In the genomic region with DNA sequence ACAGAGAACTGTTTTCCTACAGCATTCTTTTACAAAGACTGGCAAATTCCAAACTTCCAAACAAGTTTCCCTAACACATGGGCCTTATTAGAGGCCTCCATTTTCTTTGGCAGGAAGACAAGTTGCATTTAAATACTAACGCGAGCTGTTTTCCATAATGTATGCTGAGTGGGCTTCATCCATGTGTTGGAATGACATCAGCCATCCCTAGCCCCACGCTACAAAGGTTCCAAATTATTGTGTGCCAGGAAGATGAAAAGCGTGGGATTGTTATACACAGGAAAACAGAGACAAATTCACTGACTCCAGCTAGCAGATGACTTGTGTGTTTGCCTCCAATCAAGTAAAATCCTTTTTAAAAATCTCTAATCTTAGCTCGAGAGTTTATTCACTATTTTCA, we compare ENCODE assay signal across 27 mouse cellular contexts.
DNase-seq lines count a peak whose midpoint lies in the region; ATAC-seq and TF ChIP-seq lines count a peak whose summit lies in the region.
"Had no signal": no experiment of that assay in that cellular context is flagged by ENCODE, and none has a peak within 500 bp of the region (broad histone marks: within the 10 kb centered on the region; RNA-seq: fewer than 3 reads in every experiment).

No protein-coding gene starts in this region.

- H3K9ac ChIP-seq in forebrain, embryonic 15.5 days (replicated peaks) = no peak overlapping the region
- H3K9ac ChIP-seq in midbrain, embryonic 11.5 days (ENCODE audit: low read length) = no peak overlapping the region
- no peak overlapping the region for H3K9ac ChIP-seq in midbrain, embryonic 15.5 days
- no peak overlapping the region for H3K9ac ChIP-seq in forebrain, embryonic 16.5 days (replicated peaks; ENCODE audit: low read depth, low read length)
- no peak overlapping the region for H3K9ac ChIP-seq in lung, postnatal 0 days (replicated peaks; ENCODE audit: low read depth)
- H3K9ac ChIP-seq: hindbrain, embryonic 14.5 days; liver, postnatal 0 days; midbrain, embryonic 13.5 days; neural tube, embryonic 12.5 days had no signal

- no peak for DNase-seq in forebrain, embryonic 10.5 days (ENCODE audit: extremely low spot score, low spot score)
- DNase-seq in midbrain, embryonic 11.5 days (ENCODE audit: low spot score, missing footprints) = peak; percentile 64
- no peak for DNase-seq in thymus, postnatal 10 days (ENCODE audit: low spot score in 2 of 2)
- no peak for DNase-seq in lung, postnatal 0 days (ENCODE audit: low spot score)
- DNase-seq: adrenal gland, adult 8-10 months; cerebellum, adult 9-10 months; gastrocnemius, postnatal 10 days; heart, postnatal 4 days; kidney, adult 2 months; liver, postnatal 0 days; lung, postnatal 10 days; thymus, postnatal 25 days had no signal

- no peak overlapping the region for H3K27ac ChIP-seq in forebrain, embryonic 15.5 days (replicated peaks)
- no peak overlapping the region for H3K27ac ChIP-seq in forebrain, embryonic 10.5 days
- H3K27ac ChIP-seq in midbrain, embryonic 11.5 days (ENCODE audit: low read depth, low read length) = no peak overlapping the region
- H3K27ac ChIP-seq in midbrain, embryonic 15.5 days = no peak overlapping the region
- no peak overlapping the region for H3K27ac ChIP-seq in forebrain, embryonic 16.5 days (ENCODE audit: low read length)
- no peak overlapping the region for H3K27ac ChIP-seq in lung, postnatal 0 days (ENCODE audit: low read length)
- H3K27ac ChIP-seq: heart, embryonic 10.5 days; hindbrain, embryonic 14.5 days; kidney, postnatal 0 days; left cerebral cortex, adult 2 months; midbrain, embryonic 13.5 days; neural tube, embryonic 12.5 days had no signal

- no peak overlapping the region for H3K4me2 ChIP-seq in forebrain, embryonic 15.5 days (replicated peaks)
- H3K4me2 ChIP-seq in midbrain, embryonic 11.5 days = no peak overlapping the region
- no peak overlapping the region for H3K4me2 ChIP-seq in midbrain, embryonic 15.5 days
- H3K4me2 ChIP-seq in forebrain, embryonic 16.5 days (ENCODE audit: low read length) = no peak overlapping the region
- H3K4me2 ChIP-seq in lung, postnatal 0 days (replicated peaks; ENCODE audit: low read depth, low read length) = no peak overlapping the region
- H3K4me2 ChIP-seq: hindbrain, embryonic 14.5 days; liver, embryonic 11.5 days; midbrain, embryonic 13.5 days; neural tube, embryonic 12.5 days had no signal

- TF ChIP-seq CTCF in lung, postnatal 0 days (IDR thresholded peaks at IDR 0.05) = no peak

- TF ChIP-seq EP300 in lung, postnatal 0 days (IDR thresholded peaks at IDR 0.05) = no peak

- H3K4me1 ChIP-seq in forebrain, embryonic 15.5 days = peaks cover 12% of the 10 kb centered on the region; the same call in 1 of the 2 replicates
- H3K4me1 ChIP-seq in forebrain, embryonic 10.5 days = peaks cover 8% of the 10 kb centered on the region; the same call in 1 of the 2 replicates
- no peaks in the 10 kb centered on the region for H3K4me1 ChIP-seq in midbrain, embryonic 11.5 days (ENCODE audit: control insufficient read depth, insufficient read depth, low read length)
- no peaks in the 10 kb centered on the region for H3K4me1 ChIP-seq in midbrain, embryonic 15.5 days
- peaks cover 5% of the 10 kb centered on the region for H3K4me1 ChIP-seq in forebrain, embryonic 16.5 days (replicated peaks; ENCODE audit: control insufficient read depth, insufficient read depth, low read length)
- no peaks in the 10 kb centered on the region for H3K4me1 ChIP-seq in lung, postnatal 0 days (ENCODE audit: insufficient read depth, low read depth, low read length)
- H3K4me1 ChIP-seq: heart, embryonic 10.5 days; neural tube, embryonic 12.5 days had no signal

- H3K27me3 ChIP-seq in forebrain, embryonic 15.5 days = no peaks in the 10 kb centered on the region
- H3K27me3 ChIP-seq in forebrain, embryonic 10.5 days (ENCODE audit: poor library complexity, severe bottlenecking) = no peaks in the 10 kb centered on the region
- no peaks in the 10 kb centered on the region for H3K27me3 ChIP-seq in midbrain, embryonic 11.5 days (ENCODE audit: control insufficient read depth, insufficient read depth, low read length)
- no peaks in the 10 kb centered on the region for H3K27me3 ChIP-seq in midbrain, embryonic 15.5 days (replicated peaks)
- H3K27me3 ChIP-seq in forebrain, embryonic 16.5 days (replicated peaks; ENCODE audit: control insufficient read depth, insufficient read depth, low read length) = no peaks in the 10 kb centered on the region
- H3K27me3 ChIP-seq in lung, postnatal 0 days (replicated peaks; ENCODE audit: insufficient read depth, low read length) = no peaks in the 10 kb centered on the region
- H3K27me3 ChIP-seq: CH12.LX; midbrain, embryonic 13.5 days; neural tube, embryonic 12.5 days; Patski had no signal

- no peaks in the 10 kb centered on the region for H3K9me3 ChIP-seq in forebrain, embryonic 15.5 days
- H3K9me3 ChIP-seq in forebrain, embryonic 10.5 days = peaks cover 2% of the 10 kb centered on the region; the same call in 1 of the 2 replicates
- no peaks in the 10 kb centered on the region for H3K9me3 ChIP-seq in midbrain, embryonic 11.5 days (ENCODE audit: control insufficient read depth, low read length)
- no peaks in the 10 kb centered on the region for H3K9me3 ChIP-seq in midbrain, embryonic 15.5 days
- H3K9me3 ChIP-seq in forebrain, embryonic 16.5 days (ENCODE audit: control insufficient read depth, low read length) = no peaks in the 10 kb centered on the region
- no peaks in the 10 kb centered on the region for H3K9me3 ChIP-seq in lung, postnatal 0 days (ENCODE audit: low read length)
- H3K9me3 ChIP-seq: G1E; heart, embryonic 10.5 days; neural tube, embryonic 12.5 days had no signal

- 17% methylated on average over 5 of the region's 5 CpGs for WGBS in forebrain, embryonic 15.5 days
- 86% methylated on average over 5 of the region's 5 CpGs for WGBS in forebrain, embryonic 10.5 days
- 73% methylated on average over 5 of the region's 5 CpGs for WGBS in midbrain, embryonic 11.5 days
- 50% methylated on average over 5 of the region's 5 CpGs for whole genome bisulfite sequencing in midbrain, embryonic 15.5 days
- 9% methylated on average over 5 of the region's 5 CpGs for WGBS in forebrain, embryonic 16.5 days
- WGBS in lung, postnatal 0 days = 62% methylated on average over 5 of the region's 5 CpGs

- H3K36me3 ChIP-seq in forebrain, embryonic 15.5 days = no peaks in the 10 kb centered on the region
- no peaks in the 10 kb centered on the region for H3K36me3 ChIP-seq in forebrain, embryonic 10.5 days (replicated peaks)
- no peaks in the 10 kb centered on the region for H3K36me3 ChIP-seq in midbrain, embryonic 11.5 days (ENCODE audit: control insufficient read depth, insufficient read depth, low read length)
- H3K36me3 ChIP-seq in midbrain, embryonic 15.5 days (replicated peaks) = no peaks in the 10 kb centered on the region
- no peaks in the 10 kb centered on the region for H3K36me3 ChIP-seq in forebrain, embryonic 16.5 days (ENCODE audit: control insufficient read depth, insufficient read depth)
- H3K36me3 ChIP-seq in lung, postnatal 0 days (ENCODE audit: insufficient read depth, low read length) = no peaks in the 10 kb centered on the region
- H3K36me3 ChIP-seq: G1E; heart, embryonic 10.5 days; midbrain, embryonic 13.5 days; neural tube, embryonic 12.5 days had no signal

- ATAC-seq in forebrain, embryonic 15.5 days (replicated peaks) = peak; percentile 63
- no peak for ATAC-seq in midbrain, embryonic 11.5 days (ENCODE audit: low FRiP score)
- no peak for ATAC-seq in midbrain, embryonic 15.5 days (replicated peaks)
- ATAC-seq in forebrain, embryonic 16.5 days = peak; percentile 58
- no peak for ATAC-seq in lung, postnatal 0 days
- ATAC-seq: inflammation-experienced regulatory T-cells, adult 6 months; liver, postnatal 0 days; midbrain, embryonic 13.5 days; Patski had no signal

- no peak overlapping the region for H3K4me3 ChIP-seq in forebrain, embryonic 15.5 days
- no peak overlapping the region for H3K4me3 ChIP-seq in forebrain, embryonic 10.5 days
- no peak overlapping the region for H3K4me3 ChIP-seq in midbrain, embryonic 11.5 days (ENCODE audit: low read depth, low read length)
- H3K4me3 ChIP-seq in midbrain, embryonic 15.5 days = no peak overlapping the region
- no peak overlapping the region for H3K4me3 ChIP-seq in forebrain, embryonic 16.5 days (replicated peaks; ENCODE audit: low read length)
- H3K4me3 ChIP-seq in lung, postnatal 0 days (ENCODE audit: low read depth, low read length) = no peak overlapping the region
- H3K4me3 ChIP-seq: erythroblast, embryonic 14.5 days; heart, embryonic 10.5 days; left cerebral cortex, adult 2 months; midbrain, embryonic 13.5 days; neural tube, embryonic 12.5 days had no signal

Comparison
In these comparisons a context has a peak if more than half of its experiments do, and no peak if none do; other contexts are left out.
1. ATAC-seq: peak in forebrain, embryonic 15.5 days (single experiment) and forebrain, embryonic 16.5 days (single experiment); none in midbrain, embryonic 11.5 days (single experiment), midbrain, embryonic 15.5 days (single experiment) and lung, postnatal 0 days (single experiment).